Mouse (Mus musculus): ENCODE results near the gene Olfr69. TPM values are rescaled to one million over a fixed set of nuclear protein-coding genes. Genes with fewer than 3 reads are reported as not detected.

Gene Olfr69
- polyA plus RNA-seq (2017; shearing (Covaris generic)), result not detected

DNA sequence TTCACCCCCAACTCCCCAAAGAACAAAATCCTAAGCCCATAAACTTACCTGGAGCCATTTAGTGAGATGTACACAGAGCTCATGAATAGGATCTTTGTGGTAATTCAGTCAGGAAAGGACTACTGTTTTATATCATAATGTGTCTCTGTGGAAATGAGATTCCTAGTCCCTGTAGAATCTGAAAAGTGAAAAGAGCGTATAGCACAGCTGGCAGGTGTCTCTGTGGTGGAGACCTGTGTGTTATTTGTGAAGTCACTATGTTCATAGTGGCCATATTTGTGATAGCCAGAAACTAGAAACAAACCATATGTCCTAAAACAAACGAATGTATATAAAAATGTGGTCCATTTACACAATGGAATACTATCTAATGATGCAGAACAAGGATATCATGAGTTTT lies at the start of gene Olfr69:
TSS of gene Olfr69 (minus strand) at position 101 of the 400 bp plus-strand sequence.

GRCm38 (mm10) chr7:103813766-103814165 lies 42.4 kb upstream of the Olfr69 start, which contains the start of gene Hbb-bt:
TSS of gene Hbb-bt (minus strand) at chr7:103813996.

DNA sequence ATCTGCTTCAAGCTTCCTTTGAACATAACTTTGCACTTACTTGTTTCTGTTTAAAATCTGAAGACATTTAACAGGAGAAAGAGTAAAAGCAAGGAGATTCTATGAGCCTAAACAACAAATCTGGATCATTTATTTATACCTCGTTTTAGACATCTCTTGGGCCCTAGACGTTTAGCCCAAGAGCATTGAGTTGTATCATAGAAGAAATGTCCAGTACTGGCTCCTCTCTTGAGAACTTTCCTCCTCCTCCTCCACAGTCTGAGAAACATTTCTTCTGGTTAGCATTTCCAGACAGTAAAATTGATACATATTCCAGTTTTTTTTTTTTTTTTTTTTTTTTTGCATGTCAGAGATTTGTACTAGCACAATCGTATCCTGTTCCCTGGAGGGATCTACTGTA lies 20.3 kb upstream of the Olfr69 start, which contains the start of gene Olfr67:
TSS of gene Olfr67 (minus strand) at position 101 of the 400 bp plus-strand sequence.

GRCm38 (mm10) chr7:103779598-103779997 lies 8.2 kb upstream of the Olfr69 start, which contains the start of gene Olfr68:
TSS of gene Olfr68 (minus strand) at chr7:103779698.

DNA sequence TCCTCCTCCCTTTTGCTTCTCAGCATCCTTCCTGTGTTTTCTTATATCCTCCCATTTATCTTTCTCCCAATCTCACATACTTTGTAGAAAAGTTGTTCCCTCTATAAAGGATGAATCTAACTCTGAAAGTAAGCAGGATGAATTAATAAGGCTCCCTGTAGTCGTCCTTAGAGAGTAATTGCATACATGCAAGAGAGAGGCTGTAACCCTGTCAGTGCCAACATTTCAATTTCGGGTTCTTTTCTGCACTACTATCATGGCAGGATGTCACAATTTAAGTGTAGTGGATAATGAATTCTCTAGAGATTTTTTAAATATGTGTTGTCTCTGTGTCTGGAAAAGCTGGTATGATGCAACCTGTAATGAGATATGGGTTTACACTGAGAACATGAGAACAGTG lies 14.2 kb downstream of the Olfr69 start, which contains the start of gene Olfr630:
TSS of gene Olfr630 (minus strand) at position 101 of the 400 bp plus-strand sequence.

DNA sequence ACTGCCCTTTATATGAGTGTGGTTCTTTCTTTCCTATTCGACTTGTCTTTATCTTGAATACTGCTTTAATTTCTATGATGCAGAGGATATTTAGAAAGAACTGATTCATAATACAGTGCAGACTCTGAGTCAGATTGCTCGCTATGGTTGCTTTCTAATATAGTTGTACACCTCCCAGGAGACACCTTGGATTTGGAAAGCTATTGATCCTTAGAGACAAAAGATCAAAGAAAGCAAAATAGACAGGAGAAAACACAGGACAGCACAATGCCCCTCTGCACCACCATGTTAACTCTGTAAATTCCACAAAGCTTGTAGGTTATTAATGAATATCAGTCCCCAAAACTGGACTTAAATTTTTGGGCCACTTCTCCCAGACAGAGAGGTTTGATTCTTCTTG lies 26.6 kb downstream of the Olfr69 start, which contains the start of gene Olfr629:
TSS of gene Olfr629 (minus strand) at position 101 of the 400 bp plus-strand sequence.

DNA sequence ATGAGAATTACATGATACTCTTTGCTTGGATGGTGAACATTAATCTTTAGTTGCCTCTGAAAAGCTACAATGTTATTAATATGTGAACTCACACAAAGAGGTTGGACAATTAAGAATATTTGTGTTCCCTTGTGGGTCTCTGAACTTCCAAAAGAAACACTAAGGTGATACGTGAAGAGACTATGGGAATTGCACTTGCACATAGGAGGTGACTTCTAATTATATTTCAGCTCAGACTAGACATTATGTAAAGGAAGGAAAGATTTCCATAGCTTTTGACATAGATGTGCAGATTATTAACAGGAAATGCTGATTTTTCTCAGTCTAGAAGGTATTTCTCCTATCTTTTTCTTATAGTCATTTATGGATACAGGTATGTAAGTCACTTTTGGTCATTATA lies 41.3 kb downstream of the Olfr69 start, which contains the start of gene Olfr628:
TSS of gene Olfr628 (plus strand) at position 301 of the 400 bp plus-strand sequence.

Other genes starting within 250 kb of the Olfr69 start
- not detected for gene Olfr612, start 228.9 kb downstream of the Olfr69 start, polyA plus RNA-seq (2017; shearing (Covaris generic))
- gene Olfr613, start 223.5 kb downstream of the Olfr69 start, polyA plus RNA-seq (2017; shearing (Covaris generic)), result not detected
- 0.23 TPM for gene Olfr615, start 215.5 kb downstream of the Olfr69 start, polyA plus RNA-seq (2017; shearing (Covaris generic))
- not detected for gene Olfr616, start 202.5 kb downstream of the Olfr69 start, polyA plus RNA-seq (2017; shearing (Covaris generic))
- gene Olfr617, start 198.5 kb downstream of the Olfr69 start, polyA plus RNA-seq (2017; shearing (Covaris generic)), result not detected
- not detected for gene Olfr618, start 181.5 kb downstream of the Olfr69 start, polyA plus RNA-seq (2017; shearing (Covaris generic))
- not detected for gene Olfr619, start 171.0 kb downstream of the Olfr69 start, polyA plus RNA-seq (2017; shearing (Covaris generic))
- 0.45 TPM for gene Olfr620, start 159.1 kb downstream of the Olfr69 start, polyA plus RNA-seq (2017; shearing (Covaris generic))
- gene Olfr622, start 128.9 kb downstream of the Olfr69 start, polyA plus RNA-seq (2017; shearing (Covaris generic)), result not detected
- not detected for gene Olfr623, start 107.9 kb downstream of the Olfr69 start, polyA plus RNA-seq (2017; shearing (Covaris generic))
- not detected for gene Olfr624, start 100.4 kb downstream of the Olfr69 start, polyA plus RNA-seq (2017; shearing (Covaris generic))
- gene Olfr625-ps1, start 88.9 kb downstream of the Olfr69 start, polyA plus RNA-seq (2017; shearing (Covaris generic)), result not detected
- 0.07 TPM for gene Olfr243, start 56.9 kb downstream of the Olfr69 start, polyA plus RNA-seq (2017; shearing (Covaris generic))
- not detected for gene Olfr628, start 41.2 kb downstream of the Olfr69 start, polyA plus RNA-seq (2017; shearing (Covaris generic))
- not detected for gene Olfr629, start 26.7 kb downstream of the Olfr69 start, polyA plus RNA-seq (2017; shearing (Covaris generic))
- not detected for gene Olfr630, start 14.3 kb downstream of the Olfr69 start, polyA plus RNA-seq (2017; shearing (Covaris generic))
- gene Olfr68, start 8.1 kb upstream of the Olfr69 start, polyA plus RNA-seq (2017; shearing (Covaris generic)), result not detected
- not detected for gene Olfr67, start 20.2 kb upstream of the Olfr69 start, polyA plus RNA-seq (2017; shearing (Covaris generic))
- not detected for gene Hbb-bt, start 42.4 kb upstream of the Olfr69 start, polyA plus RNA-seq (2017; shearing (Covaris generic))
- 4.4 TPM for gene Hbb-bs, start 56.5 kb upstream of the Olfr69 start, polyA plus RNA-seq (2017; shearing (Covaris generic))
- gene Hbb-bh2, start 68.9 kb upstream of the Olfr69 start, polyA plus RNA-seq (2017; shearing (Covaris generic)), result not detected
- 0.65 TPM for gene Hbb-bh1, start 71.6 kb upstream of the Olfr69 start, polyA plus RNA-seq (2017; shearing (Covaris generic))
- gene Hbb-y, start 81.6 kb upstream of the Olfr69 start, polyA plus RNA-seq (2017; shearing (Covaris generic)), result not detected
- not detected for gene Olfr66, start 114.7 kb upstream of the Olfr69 start, polyA plus RNA-seq (2017; shearing (Covaris generic))
- not detected for gene Olfr64, start 122.9 kb upstream of the Olfr69 start, polyA plus RNA-seq (2017; shearing (Covaris generic))
- gene Olfr65, start 131.9 kb upstream of the Olfr69 start, polyA plus RNA-seq (2017; shearing (Covaris generic)), result not detected
- not detected for gene Olfr631, start 157.2 kb upstream of the Olfr69 start, polyA plus RNA-seq (2017; shearing (Covaris generic))
- 0.43 TPM for gene Olfr632, start 162.8 kb upstream of the Olfr69 start, polyA plus RNA-seq (2017; shearing (Covaris generic))
- gene Olfr633, start 172.8 kb upstream of the Olfr69 start, polyA plus RNA-seq (2017; shearing (Covaris generic)), result not detected
- gene Olfr635, start 199.6 kb upstream of the Olfr69 start, polyA plus RNA-seq (2017; shearing (Covaris generic)), result 0.09 TPM
- gene Olfr638, start 227.2 kb upstream of the Olfr69 start, polyA plus RNA-seq (2017; shearing (Covaris generic)), result not detected
- gene Olfr639, start 245.7 kb upstream of the Olfr69 start, polyA plus RNA-seq (2017; shearing (Covaris generic)), result not detected

Data from effector memory CD4-positive, alpha-beta T cell, adult 7 months (primary cell).